Mouse (Mus musculus): ENCODE data around the gene Nbas. TPM values are rescaled to one million over a fixed set of nuclear protein-coding genes. Genes with fewer than 3 reads are reported as not detected.

Nbas gene
- polyA plus RNA-seq (2021; fragmentation: Nextera tagmentation): 8.1 and 10.0 TPM in 2 replicates
- long read RNA-seq, experiment 1, partial matches to known transcripts: 14 of 32 reads
- long read RNA-seq, experiment 1, other reads (novel, unspliced or antisense): 18 of 32 reads
- long read RNA-seq, experiment 2, partial matches to known transcripts: 16 of 24 reads
- long read RNA-seq, experiment 2, other reads (novel, unspliced or antisense): 8 of 24 reads

DNA sequence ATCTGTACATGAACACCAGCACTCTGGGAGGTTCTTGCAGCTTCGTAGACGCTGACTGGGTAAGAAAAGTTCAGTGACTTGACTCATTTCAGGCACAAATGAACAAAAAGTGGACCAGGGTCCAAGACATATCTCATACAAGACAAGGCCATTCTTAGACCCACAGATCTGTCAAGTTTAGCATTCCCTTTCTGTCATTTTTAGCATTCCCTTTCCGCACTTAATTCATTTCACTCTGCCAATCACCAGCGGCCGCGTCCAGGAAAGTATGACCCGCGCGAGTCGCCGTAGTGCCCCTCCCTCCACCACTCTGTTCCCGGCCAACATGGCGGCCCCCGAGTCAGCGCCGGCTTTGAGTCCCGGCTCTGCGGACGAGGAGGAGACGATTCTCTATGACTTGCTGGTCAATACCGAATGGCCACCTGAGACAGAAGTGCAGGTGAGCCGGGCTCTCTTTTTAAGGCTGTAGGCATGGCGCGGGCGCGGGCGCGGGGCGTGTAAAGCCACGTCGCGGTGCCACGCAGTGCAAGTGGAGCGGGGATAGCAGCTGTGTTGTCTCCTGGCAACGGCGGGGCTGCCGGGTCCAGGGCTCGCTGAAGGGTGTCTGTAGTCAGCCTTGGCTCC lies at the start of gene Nbas:
Gene Nbas (plus strand): TSS at position 308 of the 624 bp plus-strand sequence.

DNA sequence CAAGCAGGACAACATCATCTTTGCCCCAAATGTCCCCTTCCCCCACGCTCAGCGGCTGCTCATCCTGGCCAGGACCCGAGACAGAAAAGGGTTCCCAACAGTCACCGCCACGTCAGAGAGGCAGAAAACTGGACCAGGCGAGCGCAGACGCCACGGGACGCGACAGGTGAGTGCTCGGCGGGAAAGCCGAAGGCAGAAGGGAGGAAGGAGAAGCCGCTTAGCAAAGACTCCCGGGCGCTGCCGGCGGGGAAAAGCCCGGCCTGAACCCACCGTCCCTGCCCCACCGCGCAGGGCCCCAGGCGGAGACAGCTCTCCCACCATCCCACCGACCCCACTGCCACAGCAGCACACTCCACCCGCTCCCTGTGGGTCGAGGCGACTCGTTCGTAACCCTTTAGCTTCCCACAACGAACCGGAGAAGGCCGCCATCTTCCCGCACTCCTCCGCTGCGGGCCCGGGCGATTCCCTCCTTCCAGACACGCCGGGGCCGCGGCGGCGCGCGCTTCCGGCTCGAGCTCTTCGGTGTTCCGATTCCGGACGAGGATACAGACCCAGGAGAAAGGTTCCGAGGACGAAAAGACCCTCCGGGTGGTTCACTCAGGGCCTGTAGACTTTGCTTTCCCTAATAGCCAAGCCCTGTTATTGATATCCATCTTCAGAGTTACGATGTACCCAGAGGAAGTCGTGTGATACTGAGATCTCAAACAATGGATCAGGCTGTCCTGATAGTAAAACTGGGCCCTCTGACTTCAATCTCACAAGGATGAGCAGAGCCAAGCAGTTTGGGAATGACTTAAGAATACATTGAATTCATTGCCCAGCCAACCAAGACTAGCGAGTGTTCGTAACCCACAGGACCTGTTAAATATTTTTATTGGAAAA lies 20.0 kb upstream of the Nbas start, which contains the start of gene Ddx1:
Gene Ddx1 (minus strand): TSS at position 523 of the 882 bp plus-strand sequence.

Other genes starting within 250 kb of the Nbas start
- gene Ddx1, start 19.9 kb upstream of the Nbas start, polyA plus RNA-seq (2021; fragmentation: Nextera tagmentation): 82.5 and 129 TPM in 2 replicates

Data from left cerebral cortex, adult 6 months (tissue).